Mouse (Mus musculus) C2C12 (cell line): ENCODE measurements around the gene Spred1. TPM values are rescaled to one million over a fixed set of nuclear protein-coding genes. Genes with fewer than 3 reads are reported as not detected.

Experiments used
- H3K27me3 ChIP-seq: one replicate; pipeline ENCODE4 v1.6.1; 2011; ENCODE audit not compliant: control insufficient read depth, insufficient read depth, insufficient read length
- H3K36me3 ChIP-seq: one replicate; pipeline ENCODE4 v1.6.1; 2011; ENCODE audit not compliant: control insufficient read depth, insufficient read depth
- H3K4me3 ChIP-seq: one replicate; pipeline ENCODE4 v1.5.1; 2011; ENCODE audit warnings: mild to moderate bottlenecking, control low read depth; ENCODE audit not compliant: poor library complexity, insufficient read depth, severe bottlenecking
- H3K79me2 ChIP-seq: one replicate; pipeline ENCODE4 v1.6.1; 2011; ENCODE audit not compliant: control insufficient read depth, insufficient read depth
- H3K79me3 ChIP-seq: one replicate; pipeline ENCODE4 v1.6.1; 2011; ENCODE audit warnings: low read depth, control low read depth
- H3ac ChIP-seq: one replicate; pipeline ENCODE3; 2011; ENCODE audit warnings: low read depth; ENCODE audit not compliant: control insufficient read depth, insufficient read length
- CEBPB ChIP-seq: IDR thresholded peaks from one replicate; pipeline ENCODE4 v1.6.1; 2011; ENCODE audit warnings: low read depth, mild to moderate bottlenecking, control low read depth, moderate library complexity
- CTCF ChIP-seq: IDR thresholded peaks from one replicate; pipeline ENCODE4 v1.5.1; 2011; ENCODE audit not compliant: control insufficient read depth, insufficient read depth, insufficient read length
- FOSL1 ChIP-seq: IDR thresholded peaks from one replicate; pipeline ENCODE4 v1.8.0; 2011; ENCODE audit warnings: mild to moderate bottlenecking, low read length; ENCODE audit not compliant: poor library complexity, insufficient read depth, severe bottlenecking
- MAX ChIP-seq: IDR thresholded peaks from one replicate; pipeline ENCODE4 v1.6.1; 2011; ENCODE audit warnings: mild to moderate bottlenecking, control low read depth
- MYOD1 ChIP-seq: IDR thresholded peaks from one replicate; pipeline ENCODE4 v1.6.1; 2011; ENCODE audit warnings: low read depth; ENCODE audit not compliant: control insufficient read depth, insufficient read length
- MYOG ChIP-seq: IDR thresholded peaks from one replicate; pipeline ENCODE4 v1.6.1; 2011; ENCODE audit not compliant: control insufficient read depth, insufficient read length; ENCODE audit errors: extremely low read depth
- USF1 ChIP-seq: IDR thresholded peaks from one replicate; pipeline ENCODE4 v1.6.1; 2011; ENCODE audit warnings: low read depth, mild to moderate bottlenecking, control low read depth, moderate library complexity
- polyA plus RNA-seq: library from polyadenylated mRNA; unstranded; fragments of >200 nt; fragmentation: generic; extraction: Trizol; gene quantifications from one replicate; pipeline ENCODE4 v1.2.1, GENCODE M21; 2012; ENCODE audit warnings: missing spikeins

The Spred1 gene
- polyA plus RNA-seq, 1 experiment: 13.0 TPM

DNA sequence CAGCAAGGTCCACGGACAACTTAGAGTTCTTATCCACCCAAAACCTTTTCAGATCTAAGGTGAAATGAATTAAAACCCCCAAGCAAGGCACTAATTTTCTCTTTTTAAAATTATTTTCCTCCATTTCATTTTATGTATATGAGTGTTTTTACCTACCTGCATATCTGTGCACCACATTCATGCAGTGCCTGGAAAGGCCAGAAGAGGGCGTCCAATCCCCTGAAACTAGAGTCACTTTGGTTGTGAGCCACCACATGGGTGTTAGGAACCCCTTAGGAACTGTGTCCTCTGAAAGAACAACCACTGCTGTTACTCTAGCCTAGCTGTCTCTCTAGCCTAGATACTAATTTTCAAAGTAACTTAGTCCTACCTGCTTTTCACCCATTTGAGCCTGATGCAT is 95.0 kb downstream of the Spred1 start:
- Histone ChIP-seq H3K79me2 (no peaks in the 10 kb centered on the region), H3ac (no peak overlapping the region), H3K4me3 (no peak overlapping the region), H3K27me3 (no peaks in the 10 kb centered on the region), H3K36me3 (no peaks in the 10 kb centered on the region), H3K79me3 (no peaks in the 10 kb centered on the region)
- TF ChIP-seq FOSL1 (no peak), MAX (no peak), CTCF (no peak), MYOG (no peak), USF1 (no peak), CEBPB (no peak), MYOD1 (no peak)

DNA sequence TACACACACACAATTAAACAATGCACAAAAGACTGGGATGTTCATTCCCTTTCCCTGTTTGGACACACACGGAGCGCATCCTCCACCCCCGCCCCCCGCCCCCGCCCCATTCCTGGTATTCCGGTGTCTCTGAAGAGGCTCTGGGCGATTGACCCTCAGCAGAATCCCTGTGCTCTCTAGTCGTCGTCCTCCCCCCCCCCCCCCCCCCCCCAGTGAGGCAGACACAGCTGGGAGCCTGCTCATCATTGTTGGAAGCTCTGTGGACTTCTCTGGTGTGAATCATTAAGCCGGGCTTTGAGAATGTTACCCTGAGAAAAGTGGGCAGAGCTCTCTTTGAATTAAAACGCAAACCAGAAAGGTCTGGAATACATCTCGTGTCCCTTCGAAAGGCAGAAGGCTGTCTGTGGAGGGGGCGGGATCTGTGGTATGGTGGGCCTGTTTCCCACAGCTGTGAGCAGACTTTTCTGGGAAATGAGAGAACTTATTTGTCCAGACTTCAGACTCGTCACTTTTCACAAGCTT is 96.6 kb downstream of the Spred1 start:
- H3K27me3 ChIP-seq: no peaks in the 10 kb centered on the region
- no peak overlapping the region for H3ac ChIP-seq
- TF ChIP-seq CEBPB: no peak
- no peaks in the 10 kb centered on the region for H3K79me3 ChIP-seq
- no peak overlapping the region for H3K4me3 ChIP-seq
- no peaks in the 10 kb centered on the region for H3K36me3 ChIP-seq
- no peaks in the 10 kb centered on the region for H3K79me2 ChIP-seq

DNA sequence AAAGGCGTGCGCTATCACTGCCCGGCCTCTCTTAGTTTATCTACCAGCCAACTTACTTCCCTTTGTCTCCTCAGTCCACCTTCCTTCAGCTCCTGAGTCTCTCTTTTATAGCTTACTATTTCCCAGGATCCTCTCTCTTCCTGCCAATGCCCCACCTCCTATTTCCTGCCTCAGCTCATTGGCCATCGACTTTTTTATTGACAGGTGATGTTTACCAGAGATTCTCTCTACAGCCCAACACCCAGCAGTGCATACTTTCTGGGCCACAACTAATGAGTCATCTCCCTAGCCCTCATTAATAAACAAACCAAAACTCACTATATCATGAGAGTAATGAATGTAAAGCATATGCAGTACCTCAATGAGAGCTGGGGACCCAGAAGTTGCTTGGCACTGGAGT is 98.4 kb downstream of the Spred1 start:
- Histone ChIP-seq H3K36me3 (no peaks in the 10 kb centered on the region), H3K4me3 (no peak overlapping the region), H3K27me3 (no peaks in the 10 kb centered on the region), H3ac (no peak overlapping the region), H3K79me3 (no peaks in the 10 kb centered on the region), H3K79me2 (no peaks in the 10 kb centered on the region)
- no peak for TF ChIP-seq MYOG
- no peak for TF ChIP-seq CTCF
- TF ChIP-seq CEBPB: no peak
- TF ChIP-seq MAX: no peak
- TF ChIP-seq MYOD1: no peak
- TF ChIP-seq USF1: no peak
- TF ChIP-seq FOSL1: no peak

DNA sequence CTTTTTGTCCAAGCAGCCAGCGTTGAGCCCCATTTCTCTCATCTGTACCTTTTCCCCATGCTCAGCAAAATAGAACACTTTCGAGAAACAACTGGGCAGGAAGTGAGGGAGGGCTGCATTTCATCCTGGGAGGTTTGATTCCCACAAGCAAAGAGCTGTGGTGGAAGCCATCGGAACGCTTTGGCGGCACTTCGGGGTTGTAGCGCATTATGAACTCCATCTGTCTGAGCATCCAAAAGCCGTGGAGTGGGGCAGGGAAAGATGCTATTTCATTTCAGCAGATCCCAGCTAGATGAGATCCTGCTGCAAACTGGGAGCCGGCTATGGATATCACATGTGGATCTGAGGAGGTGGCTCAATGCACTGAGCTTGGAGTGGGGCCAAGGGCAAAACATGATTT is 101.5 kb downstream of the Spred1 start:
- H3ac ChIP-seq: no peak overlapping the region

DNA sequence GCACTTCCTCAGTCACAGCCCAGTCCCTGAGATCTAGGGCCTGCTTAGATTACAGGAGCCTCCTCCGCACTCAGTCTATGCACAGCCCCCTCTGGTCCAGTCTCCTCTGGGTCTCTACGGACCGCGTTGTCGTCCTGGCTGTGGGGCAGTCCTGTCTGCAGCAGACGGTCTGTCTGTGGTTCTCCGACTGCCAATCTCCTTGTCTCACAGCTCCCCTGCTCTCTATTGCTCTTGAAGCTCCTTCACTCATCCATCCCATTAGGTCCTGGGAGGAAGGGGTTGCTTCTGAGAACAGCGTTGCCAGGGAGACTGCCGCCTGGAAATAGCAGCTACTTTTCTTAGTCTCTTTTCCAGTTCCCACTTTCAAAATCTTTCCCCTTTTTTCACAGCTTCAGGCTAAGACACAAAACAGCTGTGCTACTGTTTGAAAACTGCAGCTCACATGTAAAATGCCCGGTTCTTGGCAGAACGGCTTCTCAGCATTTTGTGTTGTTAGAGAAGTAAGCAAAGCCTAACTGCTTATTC is 107.5 kb downstream of the Spred1 start:
- no peak overlapping the region for H3ac ChIP-seq
- H3K36me3 ChIP-seq: no peaks in the 10 kb centered on the region
- H3K79me3 ChIP-seq: no peaks in the 10 kb centered on the region
- H3K27me3 ChIP-seq: no peaks in the 10 kb centered on the region
- no peak overlapping the region for H3K4me3 ChIP-seq
- TF ChIP-seq CTCF (no peak), CEBPB (no peak), MYOD1 (no peak), MYOG (no peak), MAX (no peak), FOSL1 (no peak), USF1 (no peak)
- no peaks in the 10 kb centered on the region for H3K79me2 ChIP-seq

More for the DNA sequence above, 101.5 kb downstream of the Spred1 start:
- H3K27me3 ChIP-seq: no peaks in the 10 kb centered on the region
- TF ChIP-seq FOSL1 (no peak), MYOD1 (no peak), MAX (no peak), USF1 (no peak), CTCF (no peak), CEBPB (no peak), MYOG (no peak)
- no peak overlapping the region for H3K4me3 ChIP-seq
- no peaks in the 10 kb centered on the region for H3K36me3 ChIP-seq
- H3K79me2 ChIP-seq: no peaks in the 10 kb centered on the region
- H3K79me3 ChIP-seq: no peaks in the 10 kb centered on the region

DNA sequence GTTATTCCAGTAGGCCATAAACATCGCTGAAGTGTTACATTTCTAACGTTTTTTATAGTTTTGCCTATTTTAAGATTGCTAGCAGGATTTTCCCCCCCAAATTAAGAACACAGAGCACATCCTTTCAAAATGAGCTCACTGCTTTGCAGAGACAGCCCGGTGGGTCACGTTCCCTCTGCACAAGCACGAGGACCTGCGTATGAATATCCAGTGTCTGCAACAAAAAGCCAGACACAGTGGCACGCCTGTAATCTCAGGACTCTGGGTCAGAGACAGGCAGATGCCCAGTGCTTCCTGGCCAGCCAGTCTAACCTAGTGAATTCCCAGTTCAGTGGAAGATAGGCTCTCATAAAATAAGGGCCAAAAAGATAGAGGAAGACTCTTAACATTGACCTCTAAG is 109.1 kb downstream of the Spred1 start:
- Histone ChIP-seq H3ac (no peak overlapping the region), H3K4me3 (no peak overlapping the region), H3K27me3 (no peaks in the 10 kb centered on the region), H3K36me3 (no peaks in the 10 kb centered on the region), H3K79me3 (no peaks in the 10 kb centered on the region), H3K79me2 (no peaks in the 10 kb centered on the region)
- TF ChIP-seq FOSL1 (no peak), USF1 (no peak), MAX (no peak), CEBPB (no peak), CTCF (no peak), MYOD1 (no peak), MYOG (no peak)
